Mouse (Mus musculus) kidney, embryonic 15.5 days (tissue): ENCODE data around the gene Pik3r5. TPM values are rescaled to one million over a fixed set of nuclear protein-coding genes. Genes with fewer than 3 reads are reported as not detected.

Source experiments
- ATAC-seq: fragments of 200-750 bp; cut with Nextera tagmentation; replicated peaks from 2 replicates; pipeline ENCODE4 v1.8.0; 2017; ENCODE audit warnings: moderate TSS enrichment; ENCODE audit not compliant: low FRiP score
- H3K27ac ChIP-seq: fragments of 300-500 bp; sonication (generic); 2 replicates; pipeline ENCODE4 v1.5.1; 2015; ENCODE audit warnings: mild to moderate bottlenecking, inconsistent platforms
- H3K27me3 ChIP-seq: fragments of 300-500 bp; sonication (generic); 2 replicates; pipeline ENCODE4 v1.6.1; 2015; ENCODE audit warnings: inconsistent platforms
- H3K36me3 ChIP-seq: fragments of 300-500 bp; sonication (generic); 2 replicates; pipeline ENCODE4 v1.6.1; 2015; ENCODE audit warnings: inconsistent platforms
- H3K4me1 ChIP-seq: fragments of 300-500 bp; sonication (generic); 2 replicates; pipeline ENCODE4 v1.6.1; 2015; ENCODE audit warnings: inconsistent platforms
- H3K4me2 ChIP-seq: fragments of 300-500 bp; sonication (generic); 2 replicates; pipeline ENCODE4 v1.6.1; 2015; ENCODE audit warnings: moderate library complexity, mild to moderate bottlenecking, inconsistent platforms
- H3K4me3 ChIP-seq: fragments of 300-500 bp; sonication (generic); replicated peaks from 2 replicates; pipeline ENCODE4 v1.5.1; 2015; ENCODE audit warnings: mild to moderate bottlenecking, inconsistent platforms
- H3K9ac ChIP-seq: fragments of 300-500 bp; sonication (generic); 2 replicates; pipeline ENCODE4 v1.6.1; 2015; ENCODE audit warnings: mild to moderate bottlenecking, inconsistent platforms
- H3K9me3 ChIP-seq: fragments of 300-500 bp; sonication (generic); replicated peaks from 2 replicates; pipeline ENCODE4 v1.6.1; 2016; ENCODE audit warnings: inconsistent platforms
- WGBS: fragments of 180-500 bp; shearing (Covaris S2); methylation state at CpG from one replicate; pipeline ENCODE4 v1.1.7; 2015; ENCODE audit warnings: mixed read lengths; 5-methylcytosine and 5-hydroxymethylcytosine counted together
- polyA plus RNA-seq: library from polyadenylated mRNA; unstranded; fragments of >200 nt; fragmentation: Nextera tagmentation; extraction: Ambion mirVana; gene quantifications from 2 replicates; pipeline ENCODE4 v1.2.1, GENCODE M21; 2015

The Pik3r5 gene
- polyA plus RNA-seq, 1 experiment from 2014 or later, result 0.68 TPM

DNA sequence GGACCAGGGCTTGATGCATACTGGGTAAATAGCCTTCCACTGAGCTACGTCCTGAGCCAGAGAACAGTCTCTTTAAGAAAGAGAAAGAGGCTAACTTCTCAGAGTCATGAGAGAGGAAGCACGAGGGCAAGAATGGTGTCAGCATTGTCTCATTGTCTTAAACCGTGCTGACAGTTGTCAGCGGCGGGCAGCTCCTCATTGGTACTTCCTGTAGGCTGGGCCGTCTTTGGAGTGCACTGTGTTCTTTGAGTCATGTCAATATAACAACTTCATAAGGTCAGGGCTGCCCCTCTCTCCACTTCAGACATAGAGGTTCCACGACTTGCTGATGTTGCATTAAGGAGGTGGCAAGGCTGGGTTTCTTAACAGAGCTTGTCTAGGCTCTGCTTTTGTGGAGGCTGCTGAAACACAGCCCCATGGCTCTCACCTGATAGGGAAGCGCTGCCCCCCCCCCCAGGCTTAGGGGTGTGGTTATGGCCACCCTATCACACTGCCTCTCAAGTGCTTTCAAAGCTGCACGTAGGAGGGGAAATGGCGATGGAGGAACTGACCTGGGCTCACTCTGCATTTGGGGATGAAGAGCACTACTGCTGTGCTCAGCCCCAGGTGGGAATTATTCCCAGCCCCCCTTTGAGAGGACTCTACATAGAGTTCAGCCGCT, 24.5 kb upstream of the Pik3r5 start:
- Histone ChIP-seq H3K4me1 (no peaks in the 10 kb centered on the region), H3K27me3 (peaks cover 15% of the 10 kb centered on the region; the same call in 1 of the 2 replicates), H3K36me3 (no peaks in the 10 kb centered on the region), H3K4me2 (no peak overlapping the region), H3K27ac (no peak overlapping the region), H3K4me3 (no peak overlapping the region), H3K9ac (no peak overlapping the region), H3K9me3 (no peaks in the 10 kb centered on the region)
- no peak for ATAC-seq
- 70% methylated on average over 11 of the region's 11 CpGs for WGBS

DNA sequence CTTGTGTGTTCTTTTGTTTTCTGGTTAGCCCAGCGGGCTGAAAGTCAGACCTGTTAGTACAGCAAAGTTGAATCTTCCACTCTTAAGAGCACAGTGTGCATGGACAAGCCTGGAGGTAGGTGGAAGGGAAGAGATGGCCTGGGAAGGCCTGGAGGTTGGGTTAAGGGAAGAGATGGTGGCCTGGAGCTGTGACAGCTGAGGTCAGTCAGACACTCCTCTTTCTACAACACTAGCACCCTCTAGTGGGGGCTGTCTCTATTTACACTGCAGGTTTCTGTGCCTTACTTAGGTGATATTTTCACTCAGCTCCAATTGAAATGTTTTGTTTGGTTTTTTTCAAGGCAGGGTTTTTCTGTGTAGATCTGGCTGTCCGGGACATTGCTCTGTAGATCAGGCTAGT, 23.8 kb upstream of the Pik3r5 start:
- no peak overlapping the region for H3K27ac ChIP-seq
- no peak overlapping the region for H3K4me3 ChIP-seq
- ATAC-seq, result no peak
- WGBS, result 54% methylated on average over 2 of the region's 2 CpGs
- no peaks in the 10 kb centered on the region for H3K36me3 ChIP-seq
- peaks cover 8% of the 10 kb centered on the region; the same call in 1 of the 2 replicates for H3K27me3 ChIP-seq
- H3K9me3 ChIP-seq, result no peaks in the 10 kb centered on the region
- H3K4me1 ChIP-seq, result no peaks in the 10 kb centered on the region
- no peak overlapping the region for H3K9ac ChIP-seq
- H3K4me2 ChIP-seq, result no peak overlapping the region

DNA sequence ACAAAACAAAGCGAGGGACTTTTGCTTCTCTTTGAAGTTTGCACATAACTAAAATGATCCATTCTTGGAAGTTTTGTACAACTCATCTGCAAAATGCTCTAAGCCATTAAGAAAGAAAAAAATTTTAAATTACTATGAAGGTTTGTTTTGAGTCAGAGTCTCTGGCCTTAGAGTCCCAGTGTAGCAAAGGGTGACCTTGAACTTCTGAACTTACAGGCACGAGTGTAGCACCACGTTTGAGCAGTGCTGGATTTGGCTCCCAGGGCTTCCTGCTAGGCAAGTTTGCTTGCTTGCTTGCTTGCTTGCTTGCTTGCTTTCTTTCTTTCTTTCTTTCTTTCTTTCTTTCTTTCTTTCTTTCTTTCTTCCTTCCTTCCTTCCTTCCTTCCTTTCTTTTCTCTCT, 14.9 kb upstream of the Pik3r5 start:
- Histone ChIP-seq H3K27me3 (no peaks in the 10 kb centered on the region), H3K9me3 (no peaks in the 10 kb centered on the region; the same call in 1 of the 2 replicates), H3K4me1 (no peaks in the 10 kb centered on the region), H3K4me2 (no peak overlapping the region), H3K36me3 (no peaks in the 10 kb centered on the region), H3K9ac (no peak overlapping the region), H3K4me3 (no peak overlapping the region), H3K27ac (no peak overlapping the region)
- no peak for ATAC-seq
- WGBS, result 57% methylated on average over 3 of the region's 3 CpGs

- H3K27me3 ChIP-seq, result no peaks in the 10 kb centered on the region
- H3K4me3 ChIP-seq, result no peak overlapping the region
- no peaks in the 10 kb centered on the region for H3K4me1 ChIP-seq
- H3K27ac ChIP-seq, result no peak overlapping the region
- H3K9me3 ChIP-seq, result no peaks in the 10 kb centered on the region; the same call in 1 of the 2 replicates
- WGBS, result 45% methylated on average over 9 of the region's 9 CpGs
- no peak for ATAC-seq
- no peaks in the 10 kb centered on the region for H3K36me3 ChIP-seq
- H3K9ac ChIP-seq, result no peak overlapping the region
- no peak overlapping the region for H3K4me2 ChIP-seq
Observed at GRCm38 (mm10) chr11:68417831-68418230, 14.1 kb upstream of the Pik3r5 start.

DNA sequence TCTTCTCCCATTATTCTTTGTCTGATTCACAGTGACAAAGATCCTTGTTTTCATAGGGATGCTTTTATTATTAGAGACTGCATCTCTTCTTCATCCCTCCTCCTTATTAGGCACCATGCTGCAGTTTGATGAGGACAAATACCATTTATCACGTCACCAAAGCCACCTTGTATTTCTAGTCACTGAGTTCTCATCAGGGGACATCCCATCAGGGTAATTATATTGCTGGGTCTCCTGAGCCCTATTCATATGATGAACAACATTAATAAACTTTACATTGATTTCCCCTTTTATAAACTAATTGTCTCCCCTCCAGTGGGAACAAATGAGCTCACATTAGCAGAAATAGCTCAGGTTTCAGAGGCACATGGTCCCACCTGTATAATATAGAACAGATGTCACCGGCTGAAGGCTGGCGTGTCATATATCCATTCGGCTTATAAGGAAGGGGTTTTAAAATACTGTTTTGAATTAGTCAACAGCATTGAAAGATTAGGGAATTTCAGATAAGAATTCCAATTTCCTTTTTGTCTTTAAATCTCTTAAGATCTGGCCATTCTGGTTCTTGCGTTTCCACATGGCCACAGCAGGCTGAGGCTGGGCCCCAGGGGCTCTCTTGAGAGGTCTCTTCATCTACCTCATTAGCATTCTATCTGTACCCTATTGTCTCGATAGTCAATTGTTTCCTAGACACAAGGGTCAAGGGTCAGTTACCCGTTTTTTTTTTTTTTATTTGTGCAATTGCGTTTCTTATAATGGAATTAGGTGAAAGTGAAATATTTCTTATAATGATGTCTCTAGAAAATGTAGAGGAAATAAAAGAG, 6.2 kb upstream of the Pik3r5 start:
- no peaks in the 10 kb centered on the region for H3K4me1 ChIP-seq
- 65% methylated on average over 8 of the region's 8 CpGs for WGBS
- H3K9me3 ChIP-seq, result no peaks in the 10 kb centered on the region
- H3K27ac ChIP-seq, result no peak overlapping the region
- H3K4me2 ChIP-seq, result no peak overlapping the region
- H3K4me3 ChIP-seq, result no peak overlapping the region
- H3K36me3 ChIP-seq, result no peaks in the 10 kb centered on the region
- H3K9ac ChIP-seq, result no peak overlapping the region
- H3K27me3 ChIP-seq, result peaks cover 7% of the 10 kb centered on the region
- no peak for ATAC-seq

GRCm38 (mm10) chr11:68427083-68427570, 4.8 kb upstream of the Pik3r5 start:
- Histone ChIP-seq H3K9ac (no peak overlapping the region), H3K4me2 (no peak overlapping the region), H3K27ac (no peak overlapping the region), H3K4me1 (peaks cover 5% of the 10 kb centered on the region), H3K9me3 (no peaks in the 10 kb centered on the region), H3K4me3 (no peak overlapping the region), H3K36me3 (no peaks in the 10 kb centered on the region), H3K27me3 (peaks cover 7% of the 10 kb centered on the region)
- WGBS, result 82% methylated on average over 5 of the region's 5 CpGs
- ATAC-seq, result no peak

DNA sequence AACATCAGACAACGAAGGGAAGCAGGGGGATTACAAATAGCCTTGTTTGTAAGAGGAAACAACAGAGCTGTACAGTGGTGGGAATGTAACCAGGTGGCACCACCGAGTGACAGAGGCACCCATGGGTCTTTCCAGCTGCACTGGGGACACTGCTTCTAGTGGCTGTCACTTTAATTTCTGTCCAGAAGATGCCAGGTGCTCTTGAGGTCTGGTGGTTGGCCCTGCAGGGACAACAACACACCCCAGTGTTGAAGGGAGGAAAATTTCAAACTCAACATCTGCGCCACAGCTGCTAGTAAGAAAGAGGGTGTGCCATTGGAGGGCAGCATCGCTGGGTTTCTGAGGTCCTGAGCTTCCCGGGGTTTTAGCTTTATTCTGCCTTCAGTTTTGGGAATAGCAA, 1.3 kb upstream of the Pik3r5 start:
- Histone ChIP-seq H3K36me3 (no peaks in the 10 kb centered on the region), H3K9ac (no peak overlapping the region), H3K4me3 (no peak overlapping the region), H3K4me2 (no peak overlapping the region), H3K27me3 (peaks cover 20% of the 10 kb centered on the region), H3K27ac (no peak overlapping the region), H3K9me3 (no peaks in the 10 kb centered on the region), H3K4me1 (peaks cover 11% of the 10 kb centered on the region)
- no peak for ATAC-seq
- WGBS, result 70% methylated on average over 5 of the region's 5 CpGs

- ATAC-seq, result peak; percentile 57; the same call in 1 of the 2 replicates
- Histone ChIP-seq H3K27ac (no peak overlapping the region), H3K9ac (peak overlapping the region; percentile 36; the same call in 1 of the 2 replicates)
Observed at GRCm38 (mm10) chr11:68432361-68433021, 570 bp downstream of the Pik3r5 start.

DNA sequence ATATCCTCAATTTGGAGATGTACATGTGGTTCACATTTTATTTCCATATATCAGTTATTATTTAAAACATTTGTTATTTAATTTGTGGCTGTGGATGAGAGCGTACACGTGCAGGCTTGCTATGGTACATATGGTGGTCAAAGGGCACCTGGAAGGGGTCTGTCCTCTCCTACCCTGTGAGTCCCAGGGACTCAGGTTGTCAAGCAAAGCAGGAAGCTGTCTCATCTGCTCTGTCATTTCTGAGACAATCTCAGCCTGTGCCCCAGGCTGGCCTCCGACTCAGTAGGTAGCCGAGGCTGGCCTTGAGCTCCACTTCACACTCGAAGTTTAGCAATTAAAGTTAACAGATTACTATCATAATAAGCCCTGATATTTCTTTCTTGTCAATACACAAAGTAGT, 1.6 kb downstream of the Pik3r5 start:
- H3K4me3 ChIP-seq, result no peak overlapping the region
- H3K27me3 ChIP-seq, result peaks cover 20% of the 10 kb centered on the region
- no peak overlapping the region for H3K27ac ChIP-seq
- WGBS, result 84% methylated on average over 5 of the region's 5 CpGs
- peaks cover 11% of the 10 kb centered on the region for H3K4me1 ChIP-seq
- no peaks in the 10 kb centered on the region for H3K9me3 ChIP-seq
- no peak overlapping the region for H3K9ac ChIP-seq
- H3K4me2 ChIP-seq, result no peak overlapping the region
- ATAC-seq, result no peak
- no peaks in the 10 kb centered on the region for H3K36me3 ChIP-seq

More at GRCm38 (mm10) chr11:68432361-68433021, 570 bp downstream of the Pik3r5 start:
- Histone ChIP-seq H3K4me1 (peaks cover 11% of the 10 kb centered on the region), H3K36me3 (no peaks in the 10 kb centered on the region), H3K27me3 (peaks cover 20% of the 10 kb centered on the region), H3K9me3 (no peaks in the 10 kb centered on the region), H3K4me3 (peak overlapping the region; percentile 55), H3K4me2 (peak overlapping the region; percentile 88)
- 31% methylated on average over 23 of the region's 23 CpGs for WGBS

GRCm38 (mm10) chr11:68434697-68435096, 2.8 kb downstream of the Pik3r5 start:
- H3K27ac ChIP-seq, result no peak overlapping the region
- H3K4me2 ChIP-seq, result no peak overlapping the region
- H3K27me3 ChIP-seq, result peaks cover 20% of the 10 kb centered on the region
- ATAC-seq, result no peak
- H3K9me3 ChIP-seq, result no peaks in the 10 kb centered on the region
- peaks cover 11% of the 10 kb centered on the region for H3K4me1 ChIP-seq
- no peak overlapping the region for H3K4me3 ChIP-seq
- no peaks in the 10 kb centered on the region for H3K36me3 ChIP-seq
- WGBS, result 80% methylated on average over 2 of the region's 2 CpGs
- H3K9ac ChIP-seq, result no peak overlapping the region

DNA sequence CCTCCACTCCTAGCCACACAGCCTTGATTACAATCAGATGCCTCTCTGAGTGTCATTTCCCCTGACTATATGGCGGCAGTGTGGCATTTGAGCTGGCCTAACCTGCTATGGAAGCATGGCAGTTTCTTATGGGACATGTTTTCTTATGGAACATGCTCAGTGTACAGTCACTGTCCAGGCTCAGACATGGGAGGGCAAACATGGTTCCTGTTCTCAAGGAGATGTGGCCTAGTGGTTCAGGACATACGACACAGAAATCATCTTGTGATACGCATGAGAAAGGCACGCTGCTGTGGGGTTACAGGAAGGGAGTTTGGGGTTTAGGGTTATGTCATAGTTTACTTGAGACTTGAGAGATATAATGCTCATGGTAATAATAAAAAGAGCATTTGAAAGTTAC, 3.7 kb downstream of the Pik3r5 start:
- Histone ChIP-seq H3K4me1 (peaks cover 11% of the 10 kb centered on the region), H3K9me3 (no peaks in the 10 kb centered on the region), H3K4me3 (no peak overlapping the region), H3K9ac (no peak overlapping the region), H3K4me2 (no peak overlapping the region), H3K36me3 (no peaks in the 10 kb centered on the region), H3K27me3 (peaks cover 13% of the 10 kb centered on the region), H3K27ac (no peak overlapping the region)
- ATAC-seq, result no peak
- WGBS, result 87% methylated on average over 4 of the region's 4 CpGs

GRCm38 (mm10) chr11:68436376-68436775, 4.5 kb downstream of the Pik3r5 start:
- Histone ChIP-seq H3K27me3 (peaks cover 13% of the 10 kb centered on the region), H3K36me3 (no peaks in the 10 kb centered on the region), H3K4me3 (no peak overlapping the region), H3K9ac (no peak overlapping the region), H3K27ac (no peak overlapping the region), H3K4me2 (no peak overlapping the region), H3K9me3 (no peaks in the 10 kb centered on the region), H3K4me1 (peaks cover 11% of the 10 kb centered on the region)
- ATAC-seq, result no peak
- 86% methylated on average over 5 of the region's 5 CpGs for WGBS
